Mouse (Mus musculus) left cerebral cortex, adult 9 months (tissue): ENCODE results near the gene Ano1.

Experiments used
- DNase-seq, 2 experiments: peaks; one replicate each; pipeline ENCODE4 v3.0.0; 2022; ENCODE audit warnings: low spot score in 2 of 2

Gene Ano1

DNA sequence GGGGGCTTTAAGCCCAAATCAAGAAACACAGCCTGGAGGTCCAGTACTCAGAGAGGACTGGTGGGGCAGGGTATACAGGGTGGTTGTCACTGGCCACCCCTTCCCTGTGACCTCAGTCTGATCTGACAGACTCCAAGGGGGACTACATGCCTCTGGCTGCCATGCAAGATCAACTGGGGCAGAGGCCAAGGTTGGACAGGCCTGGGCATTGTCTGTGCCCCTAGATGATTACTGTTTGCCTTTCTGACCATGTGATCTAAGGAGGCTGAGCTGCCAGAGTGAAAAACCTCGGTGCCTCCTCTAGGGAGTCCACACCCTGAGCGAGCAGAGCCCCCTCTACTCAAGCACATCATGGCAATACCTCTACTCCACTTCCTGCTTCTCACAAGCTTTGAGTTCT, 115.8 kb downstream of the Ano1 start:
- DNase-seq = no peak

GRCm38 (mm10) chr7:144634875-144635274, 116.9 kb downstream of the Ano1 start:
- no peak for DNase-seq

GRCm38 (mm10) chr7:144634450-144634849, 117.3 kb downstream of the Ano1 start:
- no peak for DNase-seq

DNA sequence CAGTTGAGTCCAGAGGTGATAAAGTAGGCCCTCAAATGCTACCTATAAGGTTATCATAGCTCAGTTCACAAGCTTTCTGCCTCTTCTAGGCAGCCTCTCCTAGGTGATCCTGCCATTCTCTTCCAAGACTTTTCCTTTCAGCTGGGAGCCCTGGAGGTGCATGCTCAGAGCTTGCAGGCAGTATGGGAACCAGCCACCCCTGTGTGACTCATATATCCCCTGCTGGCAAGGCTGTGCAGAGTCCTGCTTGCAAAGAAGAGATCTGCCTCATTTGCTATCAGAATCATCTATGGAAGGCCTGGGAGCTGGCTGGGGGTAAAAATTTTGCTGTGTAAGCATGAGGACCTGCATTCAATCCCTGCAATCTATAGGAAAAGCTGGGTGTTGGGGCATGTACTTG, 119.5 kb downstream of the Ano1 start:
- DNase-seq = no peak

DNA sequence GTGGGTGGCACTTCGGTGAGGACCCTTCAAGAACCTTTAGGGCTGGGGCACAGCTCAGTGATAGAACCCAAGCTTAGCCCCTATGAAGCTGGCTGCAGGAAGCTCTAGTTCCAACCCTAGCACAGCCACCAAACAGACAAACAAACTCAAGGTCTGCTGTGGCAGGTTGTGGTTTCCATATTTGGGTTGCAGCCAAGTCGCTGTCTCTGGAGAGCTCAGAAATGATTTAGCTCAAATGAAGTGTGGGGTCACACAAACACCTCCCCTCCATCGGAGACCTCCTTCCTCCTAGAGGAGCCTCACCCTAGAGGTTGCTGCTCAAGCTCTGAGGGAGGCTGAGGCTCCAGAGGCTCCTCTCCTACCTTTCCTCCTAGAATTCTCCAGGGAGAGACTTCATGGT, 121.2 kb downstream of the Ano1 start:
- no peak for DNase-seq

- no peak for DNase-seq
Measured at GRCm38 (mm10) chr7:144628334-144628915, 123.3 kb downstream of the Ano1 start.

DNA sequence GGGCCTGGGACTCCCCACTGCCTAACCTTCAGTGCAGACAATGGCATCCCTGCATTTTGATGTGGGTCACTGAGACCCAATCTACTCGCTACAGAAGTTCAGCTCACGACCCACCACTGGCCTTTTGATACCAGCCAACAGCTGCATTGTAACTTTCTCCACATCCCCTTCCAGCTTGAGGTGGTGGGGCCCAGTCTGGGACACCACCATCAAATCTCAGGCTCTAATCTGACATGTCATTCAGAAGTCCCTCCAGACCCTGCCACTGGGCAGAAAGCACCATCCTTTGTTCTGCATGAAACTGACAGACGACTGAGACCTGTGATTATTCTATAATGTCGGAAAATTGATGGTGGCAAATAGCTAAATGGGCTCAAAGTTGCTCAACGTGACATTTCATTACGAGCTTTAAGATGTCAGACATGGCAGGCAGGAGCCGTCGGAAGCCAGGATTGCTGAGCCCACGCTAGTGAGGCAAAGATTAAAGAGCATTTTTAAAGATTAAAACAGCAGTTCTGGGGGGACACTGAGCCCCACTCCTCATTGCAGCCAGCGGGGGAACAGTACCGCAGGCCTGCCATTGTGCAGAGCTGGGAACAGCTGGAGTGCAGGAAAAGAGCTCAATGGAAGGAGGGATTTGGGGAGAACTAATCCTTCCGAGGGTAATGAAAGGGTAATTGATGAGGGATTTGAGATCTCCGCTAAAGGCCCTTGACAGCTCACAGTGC, 124.0 kb downstream of the Ano1 start:
- no peak for DNase-seq

- no peak for DNase-seq
Measured at GRCm38 (mm10) chr7:144626042-144626441, 125.7 kb downstream of the Ano1 start.

DNA sequence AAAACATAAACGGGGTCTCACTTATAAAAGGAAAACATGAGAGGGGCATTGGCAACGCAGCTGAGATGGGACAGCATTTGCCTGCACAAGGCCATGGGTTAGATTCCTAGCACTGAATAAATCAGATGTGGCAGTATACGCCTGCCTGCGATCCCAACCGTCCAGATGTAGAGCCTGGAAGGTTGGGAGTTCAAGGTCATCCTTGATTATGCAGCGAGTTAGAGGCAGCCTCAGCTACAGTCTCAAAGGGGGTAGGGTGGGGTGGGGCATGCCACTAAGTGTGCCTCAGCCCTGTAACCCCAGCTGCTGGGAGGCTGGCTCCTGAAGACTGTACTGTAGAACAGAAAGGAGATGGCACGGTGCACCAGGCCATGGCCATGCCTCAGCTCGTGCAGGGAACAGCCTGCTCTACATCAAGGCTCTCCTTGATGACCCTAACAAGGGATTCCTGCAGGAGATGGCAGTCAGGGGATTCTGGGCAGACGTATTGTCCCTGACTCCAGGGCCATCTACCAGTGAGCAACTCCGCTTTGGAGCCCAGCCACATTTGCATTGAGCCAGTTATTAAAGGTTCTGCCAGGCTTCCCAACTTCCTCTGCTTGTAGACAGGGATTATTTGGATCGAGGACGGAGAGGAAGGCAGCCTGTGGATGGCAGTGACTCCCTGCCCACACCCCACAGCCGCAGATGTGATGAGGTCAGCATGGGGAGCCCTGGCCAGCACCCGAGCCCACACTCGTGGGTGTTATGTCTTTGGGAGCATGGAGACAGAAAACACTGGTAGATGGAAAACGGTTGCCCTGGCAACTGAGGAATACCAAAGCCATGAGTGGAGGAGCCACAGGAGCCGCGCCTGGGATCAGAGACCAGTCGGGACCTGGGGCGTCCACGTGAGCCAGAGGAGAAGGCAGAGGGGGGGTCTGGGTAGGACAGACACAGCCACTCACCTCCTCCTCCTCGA, 130.8 kb downstream of the Ano1 start:
- peak in 1 of 2 experiments; percentile 31 for DNase-seq

- DNase-seq = no peak
Measured at GRCm38 (mm10) chr7:144620315-144620714, 131.5 kb downstream of the Ano1 start.

- no peak for DNase-seq
Measured at GRCm38 (mm10) chr7:144615343-144615742, 136.4 kb downstream of the Ano1 start.

- no peak for DNase-seq
Measured at GRCm38 (mm10) chr7:144612829-144613228, 138.9 kb downstream of the Ano1 start.

DNA sequence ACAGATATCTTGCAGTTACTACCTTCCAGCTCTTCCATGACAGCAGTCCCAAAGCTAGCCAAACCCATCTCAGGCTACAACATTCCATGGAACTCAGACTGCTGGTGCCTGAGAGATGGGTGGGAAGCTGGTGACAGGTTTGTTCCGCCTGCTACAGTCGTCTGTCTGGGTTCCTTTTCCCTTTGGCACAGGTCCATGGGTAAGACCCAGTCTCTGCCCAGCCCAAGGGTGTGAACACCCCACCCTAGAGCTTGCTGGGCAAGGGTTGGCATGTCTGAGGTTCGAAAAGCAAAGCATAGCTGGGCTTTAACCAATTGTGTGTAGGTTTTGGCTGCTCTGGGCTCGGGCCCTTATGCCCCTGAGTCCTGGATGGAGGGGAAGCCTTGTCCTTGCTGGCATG, 139.4 kb downstream of the Ano1 start:
- DNase-seq = no peak

GRCm38 (mm10) chr7:144611595-144611994, 140.2 kb downstream of the Ano1 start:
- no peak for DNase-seq

- no peak for DNase-seq
Measured at GRCm38 (mm10) chr7:144609568-144609967, 142.2 kb downstream of the Ano1 start.

DNA sequence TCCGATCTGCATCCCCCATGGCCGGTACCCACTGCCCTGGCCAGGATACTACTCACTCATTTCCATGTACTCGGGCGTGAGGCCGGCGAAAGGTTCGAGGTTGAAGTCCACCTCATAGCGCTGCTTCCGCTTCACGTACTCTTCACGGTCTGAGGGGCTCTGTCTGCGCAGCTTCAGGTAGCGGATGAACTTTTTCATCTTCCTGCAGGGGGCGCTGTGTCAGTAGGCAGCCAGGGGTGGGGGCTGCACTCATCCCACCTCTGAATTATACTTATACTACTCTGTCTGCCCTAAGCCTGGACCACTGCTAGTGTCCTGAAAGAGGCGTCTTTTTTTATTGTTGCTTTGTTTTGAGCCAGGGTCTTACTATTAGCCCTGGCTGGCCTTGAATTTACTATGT, 143.9 kb downstream of the Ano1 start:
- DNase-seq = no peak

GRCm38 (mm10) chr7:144604735-144605134, 147.0 kb downstream of the Ano1 start:
- no peak for DNase-seq

GRCm38 (mm10) chr7:144604291-144604690, 147.5 kb downstream of the Ano1 start:
- DNase-seq = no peak

DNA sequence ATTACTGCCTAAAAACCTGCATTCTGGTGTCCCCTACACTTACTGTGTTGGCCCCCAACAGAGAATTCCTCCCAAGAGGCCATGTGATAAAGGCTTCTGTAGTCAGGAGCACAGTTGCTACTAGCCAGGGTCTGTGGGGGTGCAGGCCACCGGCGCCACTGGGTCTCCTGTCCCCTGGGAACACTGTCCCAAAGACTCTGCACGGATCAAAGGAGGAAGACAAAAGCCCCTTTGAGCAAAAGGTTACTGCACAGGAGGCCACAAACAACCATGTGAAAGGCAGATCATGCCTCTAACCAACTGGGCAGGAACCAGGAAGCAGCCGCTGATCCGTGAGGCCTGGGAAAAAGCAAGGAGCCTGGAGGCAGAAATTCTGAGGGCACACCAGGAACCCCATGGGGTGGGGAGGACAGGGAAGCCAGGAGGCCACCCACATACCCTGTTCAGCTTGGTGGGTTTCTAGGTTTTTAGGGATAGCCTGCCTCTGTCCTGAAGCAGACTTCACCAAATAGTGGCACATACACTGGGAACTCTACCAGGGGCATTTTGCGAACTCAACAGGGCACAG, 151.4 kb downstream of the Ano1 start:
- DNase-seq = no peak

DNA sequence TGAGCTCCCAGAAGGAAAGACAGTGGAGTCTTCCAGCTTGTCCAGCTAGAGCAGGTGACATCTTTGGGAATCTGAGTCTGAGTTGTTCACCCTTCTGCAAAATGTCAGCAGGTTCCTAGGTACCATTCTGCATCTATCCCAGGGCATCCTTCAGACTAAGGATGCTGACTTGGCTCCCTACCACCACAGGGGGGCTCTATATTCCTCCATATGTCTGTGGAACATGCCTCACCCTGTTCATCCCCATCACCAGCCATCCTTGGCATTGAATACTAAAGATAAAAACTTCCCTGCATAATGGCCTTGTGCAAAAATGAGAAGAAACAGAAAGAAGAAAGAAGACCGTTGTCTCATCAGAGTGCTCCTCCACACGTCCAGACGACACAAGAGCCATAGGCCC, 162.3 kb downstream of the Ano1 start:
- DNase-seq = peak in 1 of 2 experiments; percentile 16

GRCm38 (mm10) chr7:144587291-144587690, 164.5 kb downstream of the Ano1 start:
- peak in 1 of 2 experiments; percentile 59 for DNase-seq

- DNase-seq = peak in 1 of 2 experiments; percentile 72
Measured at GRCm38 (mm10) chr7:144585648-144586047, 166.1 kb downstream of the Ano1 start.
